Mouse (Mus musculus) testis, postnatal 14 days (tissue): ENCODE results near the gene Lrrc28.

Experiments used
- DNase-seq: peaks from one replicate; pipeline ENCODE4 v3.0.0; 2021; ENCODE audit warnings: low spot score

Lrrc28 gene

GRCm38 (mm10) chr7:67593902-67594301, 51.2 kb downstream of the Lrrc28 start:
- no peak for DNase-seq

- DNase-seq: no peak
Measured at GRCm38 (mm10) chr7:67592670-67593069, 52.4 kb downstream of the Lrrc28 start.

GRCm38 (mm10) chr7:67588743-67589142, 56.3 kb downstream of the Lrrc28 start:
- no peak for DNase-seq

- DNase-seq: no peak
Measured at GRCm38 (mm10) chr7:67586479-67586878, 58.6 kb downstream of the Lrrc28 start.

- no peak for DNase-seq
Measured at GRCm38 (mm10) chr7:67583852-67584251, 61.2 kb downstream of the Lrrc28 start.

GRCm38 (mm10) chr7:67578783-67579482, 66.1 kb downstream of the Lrrc28 start:
- DNase-seq: no peak

GRCm38 (mm10) chr7:67578044-67578443, 67.0 kb downstream of the Lrrc28 start:
- no peak for DNase-seq

GRCm38 (mm10) chr7:67566510-67567237, 78.4 kb downstream of the Lrrc28 start:
- no peak for DNase-seq

GRCm38 (mm10) chr7:67565132-67565531, 79.9 kb downstream of the Lrrc28 start:
- DNase-seq: no peak

GRCm38 (mm10) chr7:67562176-67562575, 82.9 kb downstream of the Lrrc28 start:
- DNase-seq: no peak

GRCm38 (mm10) chr7:67559486-67559885, 85.6 kb downstream of the Lrrc28 start:
- no peak for DNase-seq

- DNase-seq: no peak
Measured at GRCm38 (mm10) chr7:67558230-67558629, 86.8 kb downstream of the Lrrc28 start.

GRCm38 (mm10) chr7:67554863-67555262, 90.2 kb downstream of the Lrrc28 start:
- DNase-seq: no peak

GRCm38 (mm10) chr7:67551242-67551641, 93.8 kb downstream of the Lrrc28 start:
- no peak for DNase-seq

GRCm38 (mm10) chr7:67549073-67549561, 96.0 kb downstream of the Lrrc28 start:
- DNase-seq: peak; percentile 77

GRCm38 (mm10) chr7:67548599-67549041, 96.4 kb downstream of the Lrrc28 start:
- no peak for DNase-seq

- DNase-seq: no peak
Measured at GRCm38 (mm10) chr7:67546282-67546681, 98.8 kb downstream of the Lrrc28 start.

GRCm38 (mm10) chr7:67544586-67544985, 100.5 kb downstream of the Lrrc28 start:
- DNase-seq: no peak

- no peak for DNase-seq
Measured at GRCm38 (mm10) chr7:67543641-67544040, 101.4 kb downstream of the Lrrc28 start.

GRCm38 (mm10) chr7:67536588-67537372, 108.3 kb downstream of the Lrrc28 start:
- DNase-seq: no peak

- no peak for DNase-seq
Measured at GRCm38 (mm10) chr7:67535941-67536340, 109.1 kb downstream of the Lrrc28 start.

- DNase-seq: no peak
Measured at GRCm38 (mm10) chr7:67530981-67531380, 114.1 kb downstream of the Lrrc28 start.
